Mouse (Mus musculus): ENCODE measurements around the gene Atad1. TPM values are rescaled to one million over a fixed set of nuclear protein-coding genes. Genes with fewer than 3 reads are reported as not detected.

The Atad1 gene
- polyA plus RNA-seq, 1 experiment from 2014 or later = 49.6 TPM

GRCm38 (mm10) chr19:32729785-32730184 lies 9.8 kb downstream of the Atad1 start:
- no peaks in the 10 kb centered on the region for H3K4me1 ChIP-seq (replicated peaks; ENCODE audit: control insufficient read depth, insufficient read depth, low read length)
- H3K36me3 ChIP-seq (ENCODE audit: control insufficient read depth, insufficient read depth) = no peaks in the 10 kb centered on the region
- no peaks in the 10 kb centered on the region for H3K9me3 ChIP-seq (ENCODE audit: control insufficient read depth)
- no peak overlapping the region for H3K4me2 ChIP-seq (replicated peaks; ENCODE audit: low read depth)
- WGBS = 93% methylated on average over 4 of the region's 4 CpGs
- no peak overlapping the region for H3K9ac ChIP-seq (ENCODE audit: low read depth, low read length)
- ATAC-seq = no peak
- no peak for TF ChIP-seq CTCF (IDR thresholded peaks at IDR 0.05; ENCODE audit: low read depth)
- H3K4me3 ChIP-seq (ENCODE audit: low read depth, low read length) = no peak overlapping the region
- no peak overlapping the region for H3K27ac ChIP-seq (ENCODE audit: low read depth, low read length)
- H3K27me3 ChIP-seq (replicated peaks; ENCODE audit: control insufficient read depth, insufficient read depth, low read length) = 0 out of 2 replicates have a peak, but pooled peaks cover 12% of the 10 kb centered on the region

- Histone ChIP-seq H3K9ac (ENCODE audit: low read depth, low read length) (no peak overlapping the region), H3K4me3 (ENCODE audit: low read depth, low read length) (no peak overlapping the region), H3K4me2 (replicated peaks; ENCODE audit: low read depth) (no peak overlapping the region), H3K9me3 (ENCODE audit: control insufficient read depth) (no peaks in the 10 kb centered on the region), H3K27me3 (replicated peaks; ENCODE audit: control insufficient read depth, insufficient read depth, low read length) (0 out of 2 replicates have a peak, but pooled peaks cover 12% of the 10 kb centered on the region), H3K4me1 (replicated peaks; ENCODE audit: control insufficient read depth, insufficient read depth, low read length) (no peaks in the 10 kb centered on the region), H3K36me3 (ENCODE audit: control insufficient read depth, insufficient read depth) (no peaks in the 10 kb centered on the region), H3K27ac (ENCODE audit: low read depth, low read length) (no peak overlapping the region)
- no peak for ATAC-seq
- WGBS = 27% methylated on average over 22 of the region's 22 CpGs
- TF ChIP-seq CTCF (IDR thresholded peaks at IDR 0.05; ENCODE audit: low read depth) = no peak
Measured at GRCm38 (mm10) chr19:32726451-32727325, 12.9 kb downstream of the Atad1 start.

- no peak for ATAC-seq
- no peak overlapping the region for H3K9ac ChIP-seq (ENCODE audit: low read depth, low read length)
- no peaks in the 10 kb centered on the region for H3K4me1 ChIP-seq (replicated peaks; ENCODE audit: control insufficient read depth, insufficient read depth, low read length)
- no peak overlapping the region for H3K4me3 ChIP-seq (ENCODE audit: low read depth, low read length)
- 0 out of 2 replicates have a peak, but pooled peaks cover 12% of the 10 kb centered on the region for H3K27me3 ChIP-seq (replicated peaks; ENCODE audit: control insufficient read depth, insufficient read depth, low read length)
- TF ChIP-seq CTCF (IDR thresholded peaks at IDR 0.05; ENCODE audit: low read depth) = no peak
- H3K4me2 ChIP-seq (replicated peaks; ENCODE audit: low read depth) = no peak overlapping the region
- H3K9me3 ChIP-seq (ENCODE audit: control insufficient read depth) = no peaks in the 10 kb centered on the region
- 55% methylated on average over 7 of the region's 7 CpGs for WGBS
- no peak overlapping the region for H3K27ac ChIP-seq (ENCODE audit: low read depth, low read length)
- no peaks in the 10 kb centered on the region for H3K36me3 ChIP-seq (ENCODE audit: control insufficient read depth, insufficient read depth)
Measured at GRCm38 (mm10) chr19:32723817-32724216, 15.8 kb downstream of the Atad1 start.

- Histone ChIP-seq H3K9ac (ENCODE audit: low read depth, low read length) (no peak overlapping the region), H3K4me2 (replicated peaks; ENCODE audit: low read depth) (no peak overlapping the region), H3K27ac (ENCODE audit: low read depth, low read length) (no peak overlapping the region), H3K27me3 (replicated peaks; ENCODE audit: control insufficient read depth, insufficient read depth, low read length) (no peaks in the 10 kb centered on the region), H3K4me3 (ENCODE audit: low read depth, low read length) (no peak overlapping the region), H3K9me3 (ENCODE audit: control insufficient read depth) (no peaks in the 10 kb centered on the region), H3K36me3 (ENCODE audit: control insufficient read depth, insufficient read depth) (no peaks in the 10 kb centered on the region), H3K4me1 (replicated peaks; ENCODE audit: control insufficient read depth, insufficient read depth, low read length) (no peaks in the 10 kb centered on the region)
- ATAC-seq = no peak
- 0 out of 2 replicates have a peak, but pooled peaks have one; percentile 20 for TF ChIP-seq CTCF (IDR thresholded peaks at IDR 0.05; ENCODE audit: low read depth)
- 78% methylated on average over 1 of the region's 1 CpGs for WGBS
Measured at GRCm38 (mm10) chr19:32720319-32720718, 19.3 kb downstream of the Atad1 start.

- WGBS = 59% methylated on average over 3 of the region's 3 CpGs
Measured at GRCm38 (mm10) chr19:32717590-32717989, 22.0 kb downstream of the Atad1 start.

GRCm38 (mm10) chr19:32715681-32716080 lies 23.9 kb downstream of the Atad1 start:
- H3K27me3 ChIP-seq (replicated peaks; ENCODE audit: control insufficient read depth, insufficient read depth, low read length) = no peaks in the 10 kb centered on the region
- no peak for TF ChIP-seq CTCF (IDR thresholded peaks at IDR 0.05; ENCODE audit: low read depth)
- H3K9ac ChIP-seq (ENCODE audit: low read depth, low read length) = no peak overlapping the region
- no peak overlapping the region for H3K27ac ChIP-seq (ENCODE audit: low read depth, low read length)
- H3K36me3 ChIP-seq (ENCODE audit: control insufficient read depth, insufficient read depth) = no peaks in the 10 kb centered on the region
- H3K9me3 ChIP-seq (ENCODE audit: control insufficient read depth) = no peaks in the 10 kb centered on the region
- no peak overlapping the region for H3K4me3 ChIP-seq (ENCODE audit: low read depth, low read length)
- peaks cover 3% of the 10 kb centered on the region; the same call in 1 of the 2 replicates for H3K4me1 ChIP-seq (replicated peaks; ENCODE audit: control insufficient read depth, insufficient read depth, low read length)
- no peak for ATAC-seq
- H3K4me2 ChIP-seq (replicated peaks; ENCODE audit: low read depth) = no peak overlapping the region

More at GRCm38 (mm10) chr19:32717590-32717989, 22.0 kb downstream of the Atad1 start:
- no peak for ATAC-seq
- H3K4me1 ChIP-seq (replicated peaks; ENCODE audit: control insufficient read depth, insufficient read depth, low read length) = no peaks in the 10 kb centered on the region
- no peaks in the 10 kb centered on the region for H3K36me3 ChIP-seq (ENCODE audit: control insufficient read depth, insufficient read depth)
- H3K4me2 ChIP-seq (replicated peaks; ENCODE audit: low read depth) = no peak overlapping the region
- peak; percentile 49 for TF ChIP-seq CTCF (IDR thresholded peaks at IDR 0.05; ENCODE audit: low read depth)
- no peaks in the 10 kb centered on the region for H3K9me3 ChIP-seq (ENCODE audit: control insufficient read depth)
- no peaks in the 10 kb centered on the region for H3K27me3 ChIP-seq (replicated peaks; ENCODE audit: control insufficient read depth, insufficient read depth, low read length)
- no peak overlapping the region for H3K9ac ChIP-seq (ENCODE audit: low read depth, low read length)
- H3K4me3 ChIP-seq (ENCODE audit: low read depth, low read length) = no peak overlapping the region
- no peak overlapping the region for H3K27ac ChIP-seq (ENCODE audit: low read depth, low read length)
